Mouse (Mus musculus): ENCODE results near the gene Xrra1. TPM values are rescaled to one million over a fixed set of nuclear protein-coding genes. Genes with fewer than 3 reads are reported as not detected.
A peak's percentile ranks its signal among the peaks of the same experiment; 100 is the strongest.

Gene Xrra1
- polyA plus RNA-seq, 1 experiment from 2014 or later = 0.23 TPM

DNA sequence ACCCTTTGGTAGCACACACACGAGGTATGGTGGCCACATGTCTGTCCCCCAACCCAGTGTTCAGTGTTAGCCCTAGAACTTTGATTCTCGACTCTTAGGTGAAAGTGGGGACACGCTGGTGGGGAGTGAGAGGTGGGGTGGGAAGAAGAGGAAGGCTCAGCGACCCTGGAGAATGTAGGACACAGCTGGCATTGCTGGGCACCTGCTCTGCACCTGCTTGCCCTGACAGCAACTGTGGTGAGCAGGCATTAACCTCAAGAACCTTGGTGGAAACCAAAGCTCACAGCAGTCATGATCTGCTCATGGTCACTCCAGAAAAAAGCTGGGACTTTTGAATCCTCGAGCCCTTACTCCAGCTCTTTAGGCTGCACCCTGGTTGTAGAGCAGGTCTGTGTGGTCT lies 52.1 kb downstream of the Xrra1 start:
- H3K9me3 ChIP-seq (replicated peaks; ENCODE audit: control insufficient read depth, low read length) = no peaks in the 10 kb centered on the region
- H3K4me2 ChIP-seq = no peak overlapping the region
- H3K27ac ChIP-seq (ENCODE audit: low read depth, low read length) = no peak overlapping the region
- H3K4me1 ChIP-seq (ENCODE audit: control insufficient read depth, insufficient read depth, low read length) = no peaks in the 10 kb centered on the region
- no peaks in the 10 kb centered on the region for H3K36me3 ChIP-seq (ENCODE audit: control insufficient read depth, insufficient read depth, low read length)
- H3K27me3 ChIP-seq (ENCODE audit: control insufficient read depth, insufficient read depth, low read length) = peaks cover 10% of the 10 kb centered on the region
- no peak overlapping the region for H3K4me3 ChIP-seq (ENCODE audit: low read depth, low read length)
- no peak for ATAC-seq (replicated peaks; ENCODE audit: insufficient number of reproducible peaks, low FRiP score, low TSS enrichment)
- 76% methylated on average over 5 of the region's 5 CpGs for WGBS (ENCODE audit: insufficient replicate concordance)
- H3K9ac ChIP-seq (ENCODE audit: low read depth, low read length) = no peak overlapping the region

DNA sequence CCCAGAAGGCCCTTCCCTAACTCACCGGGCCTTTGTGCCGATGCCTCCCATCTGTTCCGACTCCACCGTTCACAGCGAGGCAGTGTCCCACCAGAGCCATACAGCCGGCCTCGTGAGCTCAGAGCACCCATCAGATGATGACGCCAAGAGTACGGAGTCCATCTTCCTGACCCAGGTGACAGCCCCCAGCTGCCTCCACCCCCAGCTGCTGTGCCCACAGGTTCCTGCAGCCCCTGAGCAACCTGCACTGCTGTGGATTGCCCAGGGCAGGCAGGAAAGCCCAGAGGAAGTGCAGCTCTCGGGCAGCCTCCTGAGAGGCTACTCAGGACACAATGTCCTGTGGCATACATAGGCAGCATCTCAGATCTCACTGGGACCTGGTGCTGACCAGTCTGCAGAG lies 55.4 kb downstream of the Xrra1 start:
- H3K9me3 ChIP-seq (replicated peaks; ENCODE audit: control insufficient read depth, low read length) = no peaks in the 10 kb centered on the region
- ATAC-seq (replicated peaks; ENCODE audit: insufficient number of reproducible peaks, low FRiP score, low TSS enrichment) = no peak
- H3K27me3 ChIP-seq (ENCODE audit: control insufficient read depth, insufficient read depth, low read length) = peaks cover 31% of the 10 kb centered on the region
- H3K27ac ChIP-seq (ENCODE audit: low read depth, low read length) = no peak overlapping the region
- WGBS (ENCODE audit: insufficient replicate concordance) = 76% methylated on average over 10 of the region's 10 CpGs
- no peaks in the 10 kb centered on the region for H3K36me3 ChIP-seq (ENCODE audit: control insufficient read depth, insufficient read depth, low read length)
- no peak overlapping the region for H3K4me2 ChIP-seq
- H3K4me3 ChIP-seq (ENCODE audit: low read depth, low read length) = no peak overlapping the region
- H3K4me1 ChIP-seq (ENCODE audit: control insufficient read depth, insufficient read depth, low read length) = peaks cover 6% of the 10 kb centered on the region
- no peak overlapping the region for H3K9ac ChIP-seq (ENCODE audit: low read depth, low read length)

DNA sequence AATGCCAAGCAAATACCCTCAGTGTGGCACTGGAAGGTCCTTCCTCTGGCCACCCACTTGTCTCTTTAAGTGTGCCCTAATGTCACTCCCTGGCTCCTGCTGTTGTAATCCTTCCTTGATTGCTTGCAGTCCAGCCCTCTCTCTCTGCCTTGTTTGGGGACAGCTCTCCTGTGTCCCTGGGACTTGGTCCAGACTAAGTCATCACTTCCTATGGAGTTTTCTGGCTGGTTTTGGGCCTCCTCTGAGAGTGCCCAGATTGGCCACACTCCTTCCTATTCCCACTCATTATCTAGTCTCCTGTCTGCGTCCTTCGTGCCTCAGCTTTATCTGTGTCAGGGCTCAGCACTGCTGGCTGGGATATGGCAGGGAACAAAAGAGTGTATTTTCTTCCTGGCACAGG lies 56.6 kb downstream of the Xrra1 start:
- Histone ChIP-seq H3K27ac (ENCODE audit: low read depth, low read length) (no peak overlapping the region), H3K4me1 (ENCODE audit: control insufficient read depth, insufficient read depth, low read length) (peaks cover 6% of the 10 kb centered on the region), H3K4me2 (no peak overlapping the region), H3K9ac (ENCODE audit: low read depth, low read length) (no peak overlapping the region), H3K4me3 (ENCODE audit: low read depth, low read length) (no peak overlapping the region), H3K27me3 (ENCODE audit: control insufficient read depth, insufficient read depth, low read length) (peaks cover 31% of the 10 kb centered on the region), H3K36me3 (ENCODE audit: control insufficient read depth, insufficient read depth, low read length) (no peaks in the 10 kb centered on the region; the same call in 1 of the 2 replicates), H3K9me3 (replicated peaks; ENCODE audit: control insufficient read depth, low read length) (no peaks in the 10 kb centered on the region)
- no peak for ATAC-seq (replicated peaks; ENCODE audit: insufficient number of reproducible peaks, low FRiP score, low TSS enrichment)
- 41% methylated on average over 2 of the region's 2 CpGs for whole genome bisulfite sequencing (ENCODE audit: insufficient replicate concordance)

DNA sequence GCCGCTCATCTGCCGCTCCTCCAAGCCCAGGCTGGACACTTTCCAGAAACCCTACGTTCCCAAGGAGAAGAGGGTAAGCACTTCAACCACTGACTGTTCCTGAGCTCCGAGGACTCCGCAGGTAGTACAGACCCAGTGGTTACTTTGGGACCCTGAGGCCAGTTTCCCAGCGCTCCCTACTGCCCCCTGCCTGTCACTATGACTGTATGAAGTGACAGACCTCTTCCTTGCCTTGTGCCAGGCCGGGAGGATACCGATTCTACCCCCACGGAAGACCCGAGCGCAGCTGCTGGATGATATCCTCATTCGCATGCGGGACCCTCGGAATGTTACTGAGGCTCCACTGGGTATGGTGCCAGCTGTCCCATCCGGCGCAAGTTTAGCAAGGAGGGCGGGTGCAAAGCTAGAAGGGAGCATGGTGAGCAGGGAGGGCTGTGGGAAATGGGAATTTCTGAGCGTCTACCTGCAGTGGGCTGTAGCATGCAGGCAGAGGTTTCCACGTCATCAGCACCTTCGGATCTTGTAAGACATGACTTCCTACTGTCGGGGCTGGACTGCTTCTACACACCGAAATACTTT lies 57.9 kb downstream of the Xrra1 start:
- no peaks in the 10 kb centered on the region for H3K9me3 ChIP-seq (replicated peaks; ENCODE audit: control insufficient read depth, low read length)
- ATAC-seq (replicated peaks; ENCODE audit: insufficient number of reproducible peaks, low FRiP score, low TSS enrichment) = peak; percentile 28; the same call in 1 of the 2 replicates
- H3K9ac ChIP-seq (ENCODE audit: low read depth, low read length) = peak overlapping the region; percentile 44; the same call in 1 of the 2 replicates
- 6% methylated on average over 22 of the region's 22 CpGs for WGBS (ENCODE audit: insufficient replicate concordance)
- H3K27ac ChIP-seq (ENCODE audit: low read depth, low read length) = no peak overlapping the region
- peak overlapping the region; percentile 45 for H3K4me3 ChIP-seq (ENCODE audit: low read depth, low read length)
- H3K4me2 ChIP-seq = peak overlapping the region; percentile 92
- peaks cover 8% of the 10 kb centered on the region for H3K4me1 ChIP-seq (ENCODE audit: control insufficient read depth, insufficient read depth, low read length)
- peaks cover 31% of the 10 kb centered on the region for H3K27me3 ChIP-seq (ENCODE audit: control insufficient read depth, insufficient read depth, low read length)
- no peaks in the 10 kb centered on the region; the same call in 1 of the 2 replicates for H3K36me3 ChIP-seq (ENCODE audit: control insufficient read depth, insufficient read depth, low read length)

DNA sequence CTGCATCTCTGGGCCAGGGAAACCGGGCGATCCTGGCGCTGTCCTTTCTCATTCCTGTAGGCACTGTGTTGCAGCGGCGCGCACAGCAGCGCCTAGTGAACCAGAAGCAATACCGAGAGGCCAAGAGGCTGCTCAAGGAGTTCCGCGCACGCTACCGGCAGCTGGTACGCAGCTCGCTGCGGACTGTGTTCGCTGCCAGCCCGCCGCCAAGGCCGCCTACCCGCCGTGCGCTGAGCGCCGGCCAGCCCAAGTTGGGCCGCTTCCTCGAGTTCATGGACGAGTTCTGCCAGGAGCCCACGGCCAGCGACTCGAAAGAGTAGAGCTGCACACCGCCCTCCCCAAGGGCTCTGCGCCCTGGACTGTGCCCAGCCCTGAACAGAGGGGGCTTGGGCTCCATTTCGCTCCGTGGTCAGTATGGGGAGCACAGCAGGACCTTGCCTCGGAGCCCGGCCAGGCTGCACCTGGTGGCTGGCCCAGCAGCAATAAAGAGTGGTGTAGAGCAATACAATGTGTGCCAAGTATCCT lies 58.5 kb downstream of the Xrra1 start:
- H3K4me2 ChIP-seq = peak overlapping the region; percentile 92

DNA sequence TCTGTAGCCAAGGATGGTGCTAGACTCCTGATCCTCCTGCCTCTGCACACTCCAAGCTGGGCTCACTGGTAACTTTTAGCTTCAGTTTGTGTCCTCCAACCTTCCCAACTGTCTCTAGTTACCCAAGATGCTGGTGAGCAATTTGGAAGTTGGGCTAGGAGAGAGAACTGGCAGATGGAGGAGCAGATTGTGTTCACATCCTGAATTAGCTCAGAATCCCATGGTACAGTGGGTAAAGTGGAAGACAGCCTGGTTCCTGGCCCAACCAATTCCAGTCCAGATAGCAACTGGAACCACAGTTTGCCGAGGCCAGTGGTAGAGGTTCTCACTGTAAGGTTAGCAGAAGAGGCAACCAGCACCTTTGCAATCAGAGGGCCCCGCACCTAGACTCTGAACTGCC lies 60.2 kb downstream of the Xrra1 start:
- no peak overlapping the region for H3K4me2 ChIP-seq
- no peak overlapping the region for H3K4me3 ChIP-seq (ENCODE audit: low read depth, low read length)
- no peak overlapping the region for H3K9ac ChIP-seq (ENCODE audit: low read depth, low read length)
- no peak overlapping the region for H3K27ac ChIP-seq (ENCODE audit: low read depth, low read length)
- peaks cover 8% of the 10 kb centered on the region for H3K4me1 ChIP-seq (ENCODE audit: control insufficient read depth, insufficient read depth, low read length)
- 96% methylated on average over 2 of the region's 2 CpGs for whole genome bisulfite sequencing (ENCODE audit: insufficient replicate concordance)
- H3K9me3 ChIP-seq (replicated peaks; ENCODE audit: control insufficient read depth, low read length) = no peaks in the 10 kb centered on the region
- H3K27me3 ChIP-seq (ENCODE audit: control insufficient read depth, insufficient read depth, low read length) = peaks cover 31% of the 10 kb centered on the region
- ATAC-seq (replicated peaks; ENCODE audit: insufficient number of reproducible peaks, low FRiP score, low TSS enrichment) = no peak
- H3K36me3 ChIP-seq (ENCODE audit: control insufficient read depth, insufficient read depth, low read length) = no peaks in the 10 kb centered on the region; the same call in 1 of the 2 replicates

More for the DNA sequence above, 58.5 kb downstream of the Xrra1 start:
- H3K36me3 ChIP-seq (ENCODE audit: control insufficient read depth, insufficient read depth, low read length) = no peaks in the 10 kb centered on the region; the same call in 1 of the 2 replicates
- H3K4me3 ChIP-seq (ENCODE audit: low read depth, low read length) = peak overlapping the region; percentile 45
- H3K9me3 ChIP-seq (replicated peaks; ENCODE audit: control insufficient read depth, low read length) = no peaks in the 10 kb centered on the region
- peaks cover 31% of the 10 kb centered on the region for H3K27me3 ChIP-seq (ENCODE audit: control insufficient read depth, insufficient read depth, low read length)
- no peak overlapping the region for H3K27ac ChIP-seq (ENCODE audit: low read depth, low read length)
- peaks cover 8% of the 10 kb centered on the region for H3K4me1 ChIP-seq (ENCODE audit: control insufficient read depth, insufficient read depth, low read length)
- peak overlapping the region; percentile 44; the same call in 1 of the 2 replicates for H3K9ac ChIP-seq (ENCODE audit: low read depth, low read length)
- 4% methylated on average over 36 of the region's 36 CpGs for WGBS (ENCODE audit: insufficient replicate concordance)
- peak; percentile 24; the same call in 1 of the 2 replicates for ATAC-seq (replicated peaks; ENCODE audit: insufficient number of reproducible peaks, low FRiP score, low TSS enrichment)

DNA sequence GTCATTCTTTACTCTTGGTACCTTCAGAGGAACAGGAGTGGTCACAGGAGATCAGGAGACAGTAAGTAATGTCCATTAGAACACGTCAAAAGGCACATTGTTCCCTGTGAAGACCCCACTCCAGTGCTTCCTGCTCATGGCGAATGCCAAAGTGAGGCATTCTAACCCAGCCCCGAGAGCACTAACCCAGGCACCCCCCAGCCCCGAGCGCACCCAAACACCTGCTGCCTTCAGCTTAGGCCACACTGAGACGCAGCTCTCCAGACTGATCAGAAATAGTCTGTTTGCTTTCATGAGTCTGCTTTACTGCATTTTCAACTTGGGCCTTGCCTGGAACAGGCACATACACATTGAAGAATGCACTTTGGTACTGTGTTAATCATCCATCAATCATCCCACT lies 61.1 kb downstream of the Xrra1 start:
- peaks cover 25% of the 10 kb centered on the region for H3K27me3 ChIP-seq (ENCODE audit: control insufficient read depth, insufficient read depth, low read length)
- H3K9ac ChIP-seq (ENCODE audit: low read depth, low read length) = no peak overlapping the region
- ATAC-seq (replicated peaks; ENCODE audit: insufficient number of reproducible peaks, low FRiP score, low TSS enrichment) = no peak
- 85% methylated on average over 6 of the region's 6 CpGs for WGBS (ENCODE audit: insufficient replicate concordance)
- no peak overlapping the region for H3K4me2 ChIP-seq
- peaks cover 8% of the 10 kb centered on the region for H3K4me1 ChIP-seq (ENCODE audit: control insufficient read depth, insufficient read depth, low read length)
- no peaks in the 10 kb centered on the region; the same call in 1 of the 2 replicates for H3K36me3 ChIP-seq (ENCODE audit: control insufficient read depth, insufficient read depth, low read length)
- H3K9me3 ChIP-seq (replicated peaks; ENCODE audit: control insufficient read depth, low read length) = no peaks in the 10 kb centered on the region
- H3K4me3 ChIP-seq (ENCODE audit: low read depth, low read length) = no peak overlapping the region
- no peak overlapping the region for H3K27ac ChIP-seq (ENCODE audit: low read depth, low read length)

DNA sequence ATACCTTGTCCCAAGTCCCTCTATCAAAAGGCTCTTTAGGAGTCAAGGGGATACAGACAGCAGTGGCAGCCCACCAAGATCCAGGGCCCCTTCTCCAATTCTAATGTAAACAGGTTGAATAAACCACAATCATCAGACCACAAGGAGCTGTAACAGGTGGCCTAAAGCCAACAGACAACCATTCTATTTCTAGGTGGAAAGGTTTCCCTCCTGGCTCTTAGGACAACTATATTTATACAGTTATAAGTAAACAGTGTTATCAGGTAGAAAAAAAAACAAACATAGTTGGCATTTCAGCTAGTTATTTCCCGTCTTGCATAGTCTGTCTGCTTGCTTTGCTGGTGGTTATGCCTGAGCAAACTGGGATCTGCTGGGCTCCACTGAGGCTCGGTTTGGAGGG lies 61.5 kb downstream of the Xrra1 start:
- no peaks in the 10 kb centered on the region; the same call in 1 of the 2 replicates for H3K36me3 ChIP-seq (ENCODE audit: control insufficient read depth, insufficient read depth, low read length)
- no peaks in the 10 kb centered on the region for H3K9me3 ChIP-seq (replicated peaks; ENCODE audit: control insufficient read depth, low read length)
- H3K27me3 ChIP-seq (ENCODE audit: control insufficient read depth, insufficient read depth, low read length) = peaks cover 25% of the 10 kb centered on the region
- no peak overlapping the region for H3K4me3 ChIP-seq (ENCODE audit: low read depth, low read length)
- H3K27ac ChIP-seq (ENCODE audit: low read depth, low read length) = no peak overlapping the region
- H3K9ac ChIP-seq (ENCODE audit: low read depth, low read length) = no peak overlapping the region
- H3K4me2 ChIP-seq = no peak overlapping the region
- 62% methylated on average over 2 of the region's 2 CpGs for WGBS (ENCODE audit: insufficient replicate concordance)
- no peak for ATAC-seq (replicated peaks; ENCODE audit: insufficient number of reproducible peaks, low FRiP score, low TSS enrichment)
- H3K4me1 ChIP-seq (ENCODE audit: control insufficient read depth, insufficient read depth, low read length) = peaks cover 8% of the 10 kb centered on the region

All from heart, embryonic 11.5 days (tissue).